Mouse (Mus musculus): ENCODE measurements around the gene Rtl5. TPM values are rescaled to one million over a fixed set of nuclear protein-coding genes. Genes with fewer than 3 reads are reported as not detected.
A peak's percentile ranks its signal among the peaks of the same experiment; 100 is the strongest.

Gene Rtl5
- polyA plus RNA-seq, 1 experiment from 2014 or later = 2.2 TPM

- Histone ChIP-seq H3K36me3 (replicated peaks; ENCODE audit: control insufficient read depth, insufficient read depth, low read depth, low read length) (no peaks in the 10 kb centered on the region), H3K9ac (replicated peaks; ENCODE audit: low read length) (no peak overlapping the region), H3K4me1 (ENCODE audit: control insufficient read depth, insufficient read depth, low read length) (no peaks in the 10 kb centered on the region), H3K4me2 (ENCODE audit: low read depth, low read length) (no peak overlapping the region), H3K9me3 (replicated peaks; ENCODE audit: control insufficient read depth, low read length) (no peaks in the 10 kb centered on the region), H3K27me3 (ENCODE audit: control insufficient read depth, insufficient read depth, low read length) (no peaks in the 10 kb centered on the region), H3K4me3 (ENCODE audit: low read depth, low read length) (no peak overlapping the region), H3K27ac (replicated peaks; ENCODE audit: low read depth, low read length) (no peak overlapping the region)
- 81% methylated on average over 14 of the region's 14 CpGs for WGBS
- DNase-seq (ENCODE audit: low spot score) = no peak
- ATAC-seq (replicated peaks; ENCODE audit: insufficient number of reproducible peaks, low FRiP score, low TSS enrichment, low read depth) = no peak
Measured at GRCm38 (mm10) chrX:102073605-102074325, 2.7 kb upstream of the Rtl5 start.

- H3K4me2 ChIP-seq (ENCODE audit: low read depth, low read length) = peak overlapping the region; percentile 67
- peak overlapping the region; percentile 44; the same call in 1 of the 2 replicates for H3K4me3 ChIP-seq (ENCODE audit: low read depth, low read length)
- 0 out of 2 replicates have a peak overlapping the region, but pooled peaks have one; percentile 44 for H3K27ac ChIP-seq (replicated peaks; ENCODE audit: low read depth, low read length)
- WGBS = 33% methylated on average over 2 of the region's 2 CpGs
- no peak overlapping the region; the same call in 1 of the 2 replicates for H3K9ac ChIP-seq (replicated peaks; ENCODE audit: low read length)
- no peaks in the 10 kb centered on the region for H3K9me3 ChIP-seq (replicated peaks; ENCODE audit: control insufficient read depth, low read length)
- H3K4me1 ChIP-seq (ENCODE audit: control insufficient read depth, insufficient read depth, low read length) = no peaks in the 10 kb centered on the region
- no peak for DNase-seq (ENCODE audit: low spot score)
- H3K36me3 ChIP-seq (replicated peaks; ENCODE audit: control insufficient read depth, insufficient read depth, low read depth, low read length) = no peaks in the 10 kb centered on the region
- no peaks in the 10 kb centered on the region for H3K27me3 ChIP-seq (ENCODE audit: control insufficient read depth, insufficient read depth, low read length)
- 0 out of 2 replicates have a peak, but pooled peaks have one; percentile 6 for ATAC-seq (replicated peaks; ENCODE audit: insufficient number of reproducible peaks, low FRiP score, low TSS enrichment, low read depth)
Measured at GRCm38 (mm10) chrX:102071517-102071916, 413 bp upstream of the Rtl5 start.

GRCm38 (mm10) chrX:102068811-102069540 is 2.1 kb downstream of the Rtl5 start:
- Histone ChIP-seq H3K9me3 (replicated peaks; ENCODE audit: control insufficient read depth, low read length) (no peaks in the 10 kb centered on the region), H3K4me1 (ENCODE audit: control insufficient read depth, insufficient read depth, low read length) (no peaks in the 10 kb centered on the region), H3K36me3 (replicated peaks; ENCODE audit: control insufficient read depth, insufficient read depth, low read depth, low read length) (no peaks in the 10 kb centered on the region), H3K4me3 (ENCODE audit: low read depth, low read length) (no peak overlapping the region), H3K9ac (replicated peaks; ENCODE audit: low read length) (no peak overlapping the region), H3K27me3 (ENCODE audit: control insufficient read depth, insufficient read depth, low read length) (no peaks in the 10 kb centered on the region), H3K27ac (replicated peaks; ENCODE audit: low read depth, low read length) (no peak overlapping the region), H3K4me2 (ENCODE audit: low read depth, low read length) (no peak overlapping the region)
- WGBS = 96% methylated on average over 24 of the region's 24 CpGs
- DNase-seq (ENCODE audit: low spot score) = no peak
- ATAC-seq (replicated peaks; ENCODE audit: insufficient number of reproducible peaks, low FRiP score, low TSS enrichment, low read depth) = no peak

GRCm38 (mm10) chrX:102067118-102067517 is 4.0 kb downstream of the Rtl5 start:
- 71% methylated on average over 6 of the region's 6 CpGs for WGBS
- no peak overlapping the region for H3K4me2 ChIP-seq (ENCODE audit: low read depth, low read length)
- H3K4me1 ChIP-seq (ENCODE audit: control insufficient read depth, insufficient read depth, low read length) = no peaks in the 10 kb centered on the region

GRCm38 (mm10) chrX:102066134-102066533 is 5.0 kb downstream of the Rtl5 start:
- ATAC-seq (replicated peaks; ENCODE audit: insufficient number of reproducible peaks, low FRiP score, low TSS enrichment, low read depth) (no peak), DNase-seq (ENCODE audit: low spot score) (peak; percentile 82)
- Histone ChIP-seq H3K4me1 (ENCODE audit: control insufficient read depth, insufficient read depth, low read length) (no peaks in the 10 kb centered on the region), H3K4me2 (ENCODE audit: low read depth, low read length) (no peak overlapping the region), H3K9ac (replicated peaks; ENCODE audit: low read length) (no peak overlapping the region), H3K36me3 (replicated peaks; ENCODE audit: control insufficient read depth, insufficient read depth, low read depth, low read length) (no peaks in the 10 kb centered on the region), H3K27me3 (ENCODE audit: control insufficient read depth, insufficient read depth, low read length) (no peaks in the 10 kb centered on the region), H3K27ac (replicated peaks; ENCODE audit: low read depth, low read length) (no peak overlapping the region), H3K4me3 (ENCODE audit: low read depth, low read length) (no peak overlapping the region), H3K9me3 (replicated peaks; ENCODE audit: control insufficient read depth, low read length) (no peaks in the 10 kb centered on the region)
- WGBS = 12% methylated on average over 9 of the region's 9 CpGs

More at GRCm38 (mm10) chrX:102067118-102067517, 4.0 kb downstream of the Rtl5 start:
- Histone ChIP-seq H3K9ac (replicated peaks; ENCODE audit: low read length) (no peak overlapping the region), H3K27ac (replicated peaks; ENCODE audit: low read depth, low read length) (no peak overlapping the region), H3K4me3 (ENCODE audit: low read depth, low read length) (no peak overlapping the region), H3K9me3 (replicated peaks; ENCODE audit: control insufficient read depth, low read length) (no peaks in the 10 kb centered on the region), H3K27me3 (ENCODE audit: control insufficient read depth, insufficient read depth, low read length) (no peaks in the 10 kb centered on the region), H3K36me3 (replicated peaks; ENCODE audit: control insufficient read depth, insufficient read depth, low read depth, low read length) (no peaks in the 10 kb centered on the region)
- ATAC-seq (replicated peaks; ENCODE audit: insufficient number of reproducible peaks, low FRiP score, low TSS enrichment, low read depth) (no peak), DNase-seq (ENCODE audit: low spot score) (no peak)

- Histone ChIP-seq H3K4me3 (ENCODE audit: low read depth, low read length) (no peak overlapping the region), H3K36me3 (replicated peaks; ENCODE audit: control insufficient read depth, insufficient read depth, low read depth, low read length) (no peaks in the 10 kb centered on the region), H3K9me3 (replicated peaks; ENCODE audit: control insufficient read depth, low read length) (no peaks in the 10 kb centered on the region), H3K27ac (replicated peaks; ENCODE audit: low read depth, low read length) (no peak overlapping the region), H3K4me2 (ENCODE audit: low read depth, low read length) (no peak overlapping the region), H3K9ac (replicated peaks; ENCODE audit: low read length) (no peak overlapping the region), H3K27me3 (ENCODE audit: control insufficient read depth, insufficient read depth, low read length) (no peaks in the 10 kb centered on the region), H3K4me1 (ENCODE audit: control insufficient read depth, insufficient read depth, low read length) (no peaks in the 10 kb centered on the region)
- no peak for ATAC-seq (replicated peaks; ENCODE audit: insufficient number of reproducible peaks, low FRiP score, low TSS enrichment, low read depth)
- WGBS = 41% methylated on average over 4 of the region's 4 CpGs
- no peak for DNase-seq (ENCODE audit: low spot score)
Measured at GRCm38 (mm10) chrX:102065213-102065775, 5.8 kb downstream of the Rtl5 start.

GRCm38 (mm10) chrX:102064062-102064461 is 7.0 kb downstream of the Rtl5 start:
- H3K27me3 ChIP-seq (ENCODE audit: control insufficient read depth, insufficient read depth, low read length) = no peaks in the 10 kb centered on the region
- no peak for ATAC-seq (replicated peaks; ENCODE audit: insufficient number of reproducible peaks, low FRiP score, low TSS enrichment, low read depth)
- 44% methylated on average over 3 of the region's 3 CpGs for WGBS

GRCm38 (mm10) chrX:102060891-102061290 is 10.2 kb downstream of the Rtl5 start:
- DNase-seq (ENCODE audit: low spot score) = no peak
- no peak for ATAC-seq (replicated peaks; ENCODE audit: insufficient number of reproducible peaks, low FRiP score, low TSS enrichment, low read depth)
- Histone ChIP-seq H3K9ac (replicated peaks; ENCODE audit: low read length) (no peak overlapping the region), H3K4me2 (ENCODE audit: low read depth, low read length) (no peak overlapping the region), H3K4me3 (ENCODE audit: low read depth, low read length) (no peak overlapping the region), H3K4me1 (ENCODE audit: control insufficient read depth, insufficient read depth, low read length) (no peaks in the 10 kb centered on the region), H3K36me3 (replicated peaks; ENCODE audit: control insufficient read depth, insufficient read depth, low read depth, low read length) (no peaks in the 10 kb centered on the region), H3K27me3 (ENCODE audit: control insufficient read depth, insufficient read depth, low read length) (no peaks in the 10 kb centered on the region), H3K9me3 (replicated peaks; ENCODE audit: control insufficient read depth, low read length) (no peaks in the 10 kb centered on the region), H3K27ac (replicated peaks; ENCODE audit: low read depth, low read length) (no peak overlapping the region)
- 34% methylated on average over 2 of the region's 2 CpGs for WGBS

More at GRCm38 (mm10) chrX:102064062-102064461, 7.0 kb downstream of the Rtl5 start:
- no peak overlapping the region for H3K9ac ChIP-seq (replicated peaks; ENCODE audit: low read length)
- H3K4me2 ChIP-seq (ENCODE audit: low read depth, low read length) = no peak overlapping the region
- no peaks in the 10 kb centered on the region for H3K9me3 ChIP-seq (replicated peaks; ENCODE audit: control insufficient read depth, low read length)
- H3K36me3 ChIP-seq (replicated peaks; ENCODE audit: control insufficient read depth, insufficient read depth, low read depth, low read length) = no peaks in the 10 kb centered on the region
- H3K4me1 ChIP-seq (ENCODE audit: control insufficient read depth, insufficient read depth, low read length) = no peaks in the 10 kb centered on the region
- no peak overlapping the region for H3K27ac ChIP-seq (replicated peaks; ENCODE audit: low read depth, low read length)
- DNase-seq (ENCODE audit: low spot score) = peak; percentile 20
- H3K4me3 ChIP-seq (ENCODE audit: low read depth, low read length) = no peak overlapping the region
